Mouse (Mus musculus): ENCODE measurements around the gene Pde4dip. TPM values are rescaled to one million over a fixed set of nuclear protein-coding genes. Genes with fewer than 3 reads are reported as not detected.

The Pde4dip gene
- polyA plus RNA-seq, 1 experiment: 134 TPM

GRCm38 (mm10) chr3:97682576-97682975 is 205.9 kb downstream of the Pde4dip start:
- Histone ChIP-seq H3ac (ENCODE audit: control insufficient read depth, insufficient read length) (no peak overlapping the region), H3K27me3 (ENCODE audit: control insufficient read depth, insufficient read depth, insufficient read length) (no peaks in the 10 kb centered on the region), H3K79me2 (ENCODE audit: control insufficient read depth, insufficient read depth) (no peaks in the 10 kb centered on the region), H3K36me3 (ENCODE audit: control insufficient read depth, insufficient read depth) (no peaks in the 10 kb centered on the region), H3K4me3 (no peak overlapping the region), H3K4me2 (ENCODE audit: low read depth) (no peak overlapping the region)
- TF ChIP-seq MAX (IDR thresholded peaks at IDR 0.05; ENCODE audit: low read depth) (no peak), TCF3 (IDR thresholded peaks at IDR 0.05; ENCODE audit: insufficient read length, low read depth) (no peak), REST (IDR thresholded peaks at IDR 0.05; ENCODE audit: insufficient read depth, insufficient read length) (no peak), POLR2A (IDR thresholded peaks at IDR 0.05; ENCODE audit: insufficient read length, low read depth) (no peak), CEBPB (IDR thresholded peaks at IDR 0.05; ENCODE audit: insufficient read depth, poor library complexity, severe bottlenecking) (no peak), E2F4 (IDR thresholded peaks at IDR 0.05; ENCODE audit: insufficient read depth) (no peak), TCF12 (IDR thresholded peaks at IDR 0.05; ENCODE audit: insufficient read depth, poor library complexity, severe bottlenecking) (no peak), MYOD1 (IDR thresholded peaks at IDR 0.05; ENCODE audit: control insufficient read depth in 1 of 3, insufficient read length in 2 of 3, low read depth in 2 of 3) (no peak), MYOG (IDR thresholded peaks at IDR 0.05; ENCODE audit: control insufficient read depth in 1 of 3, insufficient read depth in 1 of 3, insufficient read length in 2 of 3, low read depth in 2 of 3) (no peak), SRF (IDR thresholded peaks at IDR 0.05; ENCODE audit: control insufficient read depth, insufficient read length, low read depth) (no peak), POLR2AphosphoS2 (IDR thresholded peaks at IDR 0.05; ENCODE audit: insufficient read length, low read depth) (no peak), USF1 (IDR thresholded peaks at IDR 0.05; ENCODE audit: low read depth) (no peak)

GRCm38 (mm10) chr3:97682159-97682502 is 206.4 kb downstream of the Pde4dip start:
- H3K27me3 ChIP-seq (ENCODE audit: control insufficient read depth, insufficient read depth, insufficient read length): no peaks in the 10 kb centered on the region
- H3K79me2 ChIP-seq (ENCODE audit: control insufficient read depth, insufficient read depth): no peaks in the 10 kb centered on the region
- H3K4me2 ChIP-seq (ENCODE audit: low read depth): peak overlapping the region; percentile 73
- no peak for TF ChIP-seq MAX (IDR thresholded peaks at IDR 0.05; ENCODE audit: low read depth)
- no peak for TF ChIP-seq E2F4 (IDR thresholded peaks at IDR 0.05; ENCODE audit: insufficient read depth)
- TF ChIP-seq SRF (IDR thresholded peaks at IDR 0.05; ENCODE audit: control insufficient read depth, insufficient read length, low read depth): no peak
- no peak for TF ChIP-seq USF1 (IDR thresholded peaks at IDR 0.05; ENCODE audit: low read depth)
- no peak for TF ChIP-seq MYOD1 (IDR thresholded peaks at IDR 0.05; ENCODE audit: control insufficient read depth in 1 of 3, insufficient read length in 2 of 3, low read depth in 2 of 3)
- TF ChIP-seq TCF12 (IDR thresholded peaks at IDR 0.05; ENCODE audit: insufficient read depth, poor library complexity, severe bottlenecking): no peak
- no peak for TF ChIP-seq REST (IDR thresholded peaks at IDR 0.05; ENCODE audit: insufficient read depth, insufficient read length)
- TF ChIP-seq MYOG (IDR thresholded peaks at IDR 0.05; ENCODE audit: control insufficient read depth in 1 of 3, insufficient read depth in 1 of 3, insufficient read length in 2 of 3, low read depth in 2 of 3): no peak
- TF ChIP-seq CEBPB (IDR thresholded peaks at IDR 0.05; ENCODE audit: insufficient read depth, poor library complexity, severe bottlenecking): no peak
- no peak for TF ChIP-seq TCF3 (IDR thresholded peaks at IDR 0.05; ENCODE audit: insufficient read length, low read depth)
- H3K36me3 ChIP-seq (ENCODE audit: control insufficient read depth, insufficient read depth): no peaks in the 10 kb centered on the region
- peak overlapping the region; percentile 14 for H3K4me3 ChIP-seq
- no peak overlapping the region for H3ac ChIP-seq (ENCODE audit: control insufficient read depth, insufficient read length)

GRCm38 (mm10) chr3:97681321-97682158 is 207.0 kb downstream of the Pde4dip start:
- H3K27me3 ChIP-seq (ENCODE audit: control insufficient read depth, insufficient read depth, insufficient read length): no peaks in the 10 kb centered on the region
- H3K36me3 ChIP-seq (ENCODE audit: control insufficient read depth, insufficient read depth): no peaks in the 10 kb centered on the region
- H3K79me2 ChIP-seq (ENCODE audit: control insufficient read depth, insufficient read depth): no peaks in the 10 kb centered on the region
- peak overlapping the region; percentile 73 for H3K4me2 ChIP-seq (ENCODE audit: low read depth)
- TF ChIP-seq POLR2AphosphoS2 (IDR thresholded peaks at IDR 0.05; ENCODE audit: insufficient read length, low read depth) (no peak), REST (IDR thresholded peaks at IDR 0.05; ENCODE audit: insufficient read depth, insufficient read length) (no peak), MAX (IDR thresholded peaks at IDR 0.05; ENCODE audit: low read depth) (no peak), MYOG (IDR thresholded peaks at IDR 0.05; ENCODE audit: control insufficient read depth in 1 of 3, insufficient read depth in 1 of 3, insufficient read length in 2 of 3, low read depth in 2 of 3) (no peak), SRF (IDR thresholded peaks at IDR 0.05; ENCODE audit: control insufficient read depth, insufficient read length, low read depth) (no peak), CEBPB (IDR thresholded peaks at IDR 0.05; ENCODE audit: insufficient read depth, poor library complexity, severe bottlenecking) (no peak), USF1 (IDR thresholded peaks at IDR 0.05; ENCODE audit: low read depth) (no peak), TCF3 (IDR thresholded peaks at IDR 0.05; ENCODE audit: insufficient read length, low read depth) (no peak), TCF12 (IDR thresholded peaks at IDR 0.05; ENCODE audit: insufficient read depth, poor library complexity, severe bottlenecking) (no peak), POLR2A (IDR thresholded peaks at IDR 0.05; ENCODE audit: insufficient read length, low read depth) (no peak), E2F4 (IDR thresholded peaks at IDR 0.05; ENCODE audit: insufficient read depth) (no peak), MYOD1 (IDR thresholded peaks at IDR 0.05; ENCODE audit: control insufficient read depth in 1 of 3, insufficient read length in 2 of 3, low read depth in 2 of 3) (no peak)
- peak overlapping the region; percentile 14 for H3K4me3 ChIP-seq
- H3ac ChIP-seq (ENCODE audit: control insufficient read depth, insufficient read length): no peak overlapping the region

- H3K36me3 ChIP-seq (ENCODE audit: control insufficient read depth, insufficient read depth): no peaks in the 10 kb centered on the region
- H3ac ChIP-seq (ENCODE audit: control insufficient read depth, insufficient read length): no peak overlapping the region
- peak overlapping the region; percentile 14 for H3K4me3 ChIP-seq
- no peaks in the 10 kb centered on the region for H3K27me3 ChIP-seq (ENCODE audit: control insufficient read depth, insufficient read depth, insufficient read length)
- TF ChIP-seq POLR2AphosphoS2 (IDR thresholded peaks at IDR 0.05; ENCODE audit: insufficient read length, low read depth) (no peak), TCF12 (IDR thresholded peaks at IDR 0.05; ENCODE audit: insufficient read depth, poor library complexity, severe bottlenecking) (no peak), MYOD1 (IDR thresholded peaks at IDR 0.05; ENCODE audit: control insufficient read depth in 1 of 3, insufficient read length in 2 of 3, low read depth in 2 of 3) (no peak), CEBPB (IDR thresholded peaks at IDR 0.05; ENCODE audit: insufficient read depth, poor library complexity, severe bottlenecking) (no peak), MAX (IDR thresholded peaks at IDR 0.05; ENCODE audit: low read depth) (no peak), REST (IDR thresholded peaks at IDR 0.05; ENCODE audit: insufficient read depth, insufficient read length) (no peak), MYOG (IDR thresholded peaks at IDR 0.05; ENCODE audit: control insufficient read depth in 1 of 3, insufficient read depth in 1 of 3, insufficient read length in 2 of 3, low read depth in 2 of 3) (no peak), POLR2A (IDR thresholded peaks at IDR 0.05; ENCODE audit: insufficient read length, low read depth) (no peak), USF1 (IDR thresholded peaks at IDR 0.05; ENCODE audit: low read depth) (no peak), TCF3 (IDR thresholded peaks at IDR 0.05; ENCODE audit: insufficient read length, low read depth) (no peak), SRF (IDR thresholded peaks at IDR 0.05; ENCODE audit: control insufficient read depth, insufficient read length, low read depth) (no peak), E2F4 (IDR thresholded peaks at IDR 0.05; ENCODE audit: insufficient read depth) (no peak)
- peak overlapping the region; percentile 73 for H3K4me2 ChIP-seq (ENCODE audit: low read depth)
- H3K79me2 ChIP-seq (ENCODE audit: control insufficient read depth, insufficient read depth): no peaks in the 10 kb centered on the region
Observed at GRCm38 (mm10) chr3:97680631-97681320, 207.7 kb downstream of the Pde4dip start.

All from myocyte (in vitro differentiated cells).